Comparison of ENCODE assay signal across 17 mouse cellular contexts in genomic region chrX:110401660-110402059, GRCm38 (mm10).
DNase-seq lines count a peak whose midpoint lies in the region; TF ChIP-seq lines count a peak whose summit lies in the region.
"Had no signal": no experiment of that assay in that cellular context is flagged by ENCODE, and none has a peak within 500 bp of the region (broad histone marks: within the 10 kb centered on the region; RNA-seq: fewer than 3 reads in every experiment).

No protein-coding gene starts in this region.

- no peaks in the 10 kb centered on the region for H3K36me3 ChIP-seq in MEL (ENCODE audit: control insufficient read depth in 1 of 2, insufficient read depth in 2 of 2, low read length in 2 of 2)
- H3K36me3 ChIP-seq: G1E had no signal

- TF ChIP-seq CTCF in MEL (IDR thresholded peaks at IDR 0.05 in 2 of 3, conservative IDR thresholded peaks at IDR 0.05 in 1 of 3; ENCODE audit: control insufficient read depth in 1 of 3, insufficient read depth in 1 of 3, low read depth in 2 of 3, low read length in 3 of 3, poor library complexity in 1 of 3, severe bottlenecking in 1 of 3) = no peak

- no peak overlapping the region for H3K4me3 ChIP-seq in MEL (ENCODE audit: control insufficient read depth in 1 of 2, insufficient read depth in 1 of 2, low read depth in 2 of 2, low read length in 2 of 2)

- TF ChIP-seq EP300 in MEL (IDR thresholded peaks at IDR 0.05; ENCODE audit: low read depth in 1 of 2, low read length in 2 of 2) = peak in 1 of 2 experiments; percentile 67; a peak in 1 of 4 replicates

- no peak for TF ChIP-seq POLR2A in MEL (IDR thresholded peaks at IDR 0.05; ENCODE audit: control insufficient read depth in 1 of 2, insufficient read depth in 1 of 2, low read depth in 1 of 2, low read length in 2 of 2, poor library complexity in 1 of 2)

- H3K9ac ChIP-seq in MEL (ENCODE audit: control insufficient read depth, low read depth, low read length, poor library complexity, severe bottlenecking) = no peak overlapping the region

- peak; percentile 63 for DNase-seq in MEL (ENCODE audit: low read depth, low spot score)
- no peak for DNase-seq in heart, adult 8-10 months (ENCODE audit: low spot score)
- DNase-seq: adrenal gland, adult 2 months; adrenal gland, adult 8-10 months; adrenal gland, postnatal 10 days; adrenal gland, postnatal 14 days; adrenal gland, postnatal 25 days; adrenal gland, postnatal 36 days; B cell, adult 2 months; cerebellum, adult 11 months; cerebellum, adult 11-12 months; cerebellum, adult 18-20 months; cerebellum, adult 2 months; cerebellum, adult 8-10 months had no signal

- no peaks in the 10 kb centered on the region for H3K4me1 ChIP-seq in MEL (ENCODE audit: control insufficient read depth in 1 of 2, insufficient read depth in 2 of 2, low read length in 2 of 2)

- H3K79me2 ChIP-seq in MEL (ENCODE audit: control insufficient read depth, insufficient read depth, low read length, poor library complexity) = no peaks in the 10 kb centered on the region

- H3K27ac ChIP-seq in MEL (ENCODE audit: control insufficient read depth, low read depth, low read length) = no peak overlapping the region

- TF ChIP-seq RAD21 in MEL (IDR thresholded peaks at IDR 0.05; ENCODE audit: low read depth, low read length) = no peak

- H3K9me3 ChIP-seq in MEL (replicated peaks; ENCODE audit: insufficient read depth, low read length) = no peaks in the 10 kb centered on the region
- H3K9me3 ChIP-seq: G1E had no signal

- H3K27me3 ChIP-seq in MEL (ENCODE audit: control insufficient read depth in 1 of 2, insufficient read depth in 2 of 2, low read length in 2 of 2) = no peaks in the 10 kb centered on the region
- H3K27me3 ChIP-seq: CH12.LX, Patski had no signal

TF ChIP-seq in MEL, 35 proteins besides CTCF, POLR2A, EP300 and RAD21:
- TF ChIP-seq ELF1 (IDR thresholded peaks at IDR 0.05; ENCODE audit: low read depth, low read length) = no peak
- no peak for TF ChIP-seq HCFC1 (IDR thresholded peaks at IDR 0.05; ENCODE audit: low read depth, low read length)
- 0 out of 2 replicates have a peak, but pooled peaks have one; percentile 23 for TF ChIP-seq GATA1 (IDR thresholded peaks at IDR 0.05; ENCODE audit: low read depth, low read length)
- TF ChIP-seq UBTF (IDR thresholded peaks at IDR 0.05; ENCODE audit: borderline replicate concordance, insufficient read depth, low read depth, low read length) = no peak
